Comparison of ENCODE assay signal across 8 mouse cellular contexts in genomic region chr10:30803587-30804253, GRCm38 (mm10). TPM values are rescaled to one million over a fixed set of nuclear protein-coding genes. Genes with fewer than 3 reads are reported as not detected.
DNase-seq lines count a peak whose midpoint lies in the region; ATAC-seq and TF ChIP-seq lines count a peak whose summit lies in the region.

No protein-coding gene starts in this region.

- no peaks in the 10 kb centered on the region for H3K4me1 ChIP-seq in embryonic facial prominence, embryonic 14.5 days (ENCODE audit: control insufficient read depth, insufficient read depth, low read length)
- 0 out of 2 replicates have a peak, but pooled peaks cover 3% of the 10 kb centered on the region for H3K4me1 ChIP-seq in midbrain, postnatal 0 days (ENCODE audit: insufficient read depth, low read length)

- WGBS in embryonic facial prominence, embryonic 14.5 days, result 35% methylated on average over 7 of the region's 7 CpGs
- WGBS in midbrain, postnatal 0 days, result 27% methylated on average over 7 of the region's 7 CpGs

- peak overlapping the region; percentile 95 for H3K27ac ChIP-seq in embryonic facial prominence, embryonic 14.5 days (replicated peaks; ENCODE audit: low read depth, low read length)
- peak overlapping the region; percentile 97 for H3K27ac ChIP-seq in midbrain, postnatal 0 days (ENCODE audit: low read depth, low read length)

- H3K9ac ChIP-seq in embryonic facial prominence, embryonic 14.5 days (ENCODE audit: low read depth, low read length), result peak overlapping the region; percentile 87
- H3K9ac ChIP-seq in midbrain, postnatal 0 days (replicated peaks; ENCODE audit: low read length, poor library complexity, severe bottlenecking), result peak overlapping the region; percentile 97

- H3K4me3 ChIP-seq in embryonic facial prominence, embryonic 14.5 days (ENCODE audit: low read depth, low read length), result peak overlapping the region; percentile 75
- peak overlapping the region; percentile 94 for H3K4me3 ChIP-seq in midbrain, postnatal 0 days (ENCODE audit: low read depth, low read length)

- ATAC-seq in cerebellum, adult (ENCODE audit: insufficient number of reproducible peaks, low FRiP score, low TSS enrichment), result peak; percentile 37
- no peak for ATAC-seq in embryonic facial prominence, embryonic 14.5 days (ENCODE audit: low read depth)
- ATAC-seq in midbrain, postnatal 0 days (ENCODE audit: low FRiP score), result peak; percentile 39

- intact Hi-C loops in left cerebral cortex, postnatal 4 days (cut with DNase I), result loop anchor here (10.0 kb wide), 1 partner anchor 179 kb away; the partner anchor contains the start of gene Hint3

- no peaks in the 10 kb centered on the region for H3K9me3 ChIP-seq in embryonic facial prominence, embryonic 14.5 days (ENCODE audit: control insufficient read depth, low read length)
- no peaks in the 10 kb centered on the region for H3K9me3 ChIP-seq in midbrain, postnatal 0 days (ENCODE audit: low read length)

- no peaks in the 10 kb centered on the region for H3K36me3 ChIP-seq in embryonic facial prominence, embryonic 14.5 days (ENCODE audit: control insufficient read depth, insufficient read depth, low read length)
- no peaks in the 10 kb centered on the region for H3K36me3 ChIP-seq in midbrain, postnatal 0 days (ENCODE audit: insufficient read depth, low read length)

- no peak for DNase-seq in cerebellum, adult 11 months
- peak; percentile 32 for DNase-seq in retina, postnatal 1 day
- DNase-seq in retina, embryonic 14.5 days (ENCODE audit: low spot score), result no peak
- DNase-seq in embryonic facial prominence, embryonic 14.5 days (ENCODE audit: low spot score), result peak; percentile 9
- peak; percentile 14 for DNase-seq in left cerebral cortex, postnatal 4 days
- DNase-seq in midbrain, postnatal 0 days (ENCODE audit: low spot score), result peak; percentile 38
- DNase-seq in T-cell, adult 2 months (ENCODE audit: low spot score), result no peak

- H3K4me2 ChIP-seq in embryonic facial prominence, embryonic 14.5 days (ENCODE audit: low read depth, low read length), result peak overlapping the region; percentile 69
- H3K4me2 ChIP-seq in midbrain, postnatal 0 days (ENCODE audit: low read depth, low read length, poor library complexity, severe bottlenecking), result peak overlapping the region; percentile 65

- TF ChIP-seq CTCF in midbrain, postnatal 0 days (IDR thresholded peaks at IDR 0.05), result no peak

- H3K27me3 ChIP-seq in embryonic facial prominence, embryonic 14.5 days (replicated peaks; ENCODE audit: control insufficient read depth, insufficient read depth, low read length), result no peaks in the 10 kb centered on the region
- no peaks in the 10 kb centered on the region for H3K27me3 ChIP-seq in midbrain, postnatal 0 days (ENCODE audit: insufficient read depth, low read length)

RNA-seq across cellular contexts. Expression of gene Ncoa7, which starts 0.6 kb away (rescaled TPM):
- polyA plus RNA-seq in embryonic facial prominence, embryonic 14.5 days (2014; fragmentation: Nextera tagmentation; extraction: Ambion mirVana), result 10.6 TPM in 2 replicates
- 10 to 100 TPM; 63.6 to 66.2 TPM for total RNA-seq in left cerebral cortex, postnatal 4 days (2021)
- 22.9 and 28.3 TPM in 2 replicates for total RNA-seq in midbrain, postnatal 0 days (2014; rRNA removed)
- polyA plus RNA-seq in midbrain, postnatal 0 days (2015; fragmentation: Nextera tagmentation; extraction: Ambion mirVana), result 21.7 and 25.8 TPM in 2 replicates

RNA-seq across cellular contexts. Expression of gene Hey2, which starts 38.9 kb away (rescaled TPM):
- polyA plus RNA-seq in embryonic facial prominence, embryonic 14.5 days (2014; fragmentation: Nextera tagmentation; extraction: Ambion mirVana), result 4.6 and 5.4 TPM in 2 replicates
- 1 to 10 TPM; 4.4 to 4.8 TPM for total RNA-seq in left cerebral cortex, postnatal 4 days (2021)
- 5.9 and 7.6 TPM in 2 replicates for total RNA-seq in midbrain, postnatal 0 days (2014; rRNA removed)
- polyA plus RNA-seq in midbrain, postnatal 0 days (2015; fragmentation: Nextera tagmentation; extraction: Ambion mirVana), result 2.7 and 2.9 TPM in 2 replicates

Comparison
In these comparisons a context has a peak if more than half of its experiments do, and no peak if none do; other contexts are left out.
1. DNase-seq: peak in retina, postnatal 1 day (single experiment), embryonic facial prominence, embryonic 14.5 days (single experiment), left cerebral cortex, postnatal 4 days (single experiment) and midbrain, postnatal 0 days (single experiment); none in cerebellum, adult 11 months (single experiment), retina, embryonic 14.5 days (single experiment) and T-cell, adult 2 months (single experiment).